Mouse (Mus musculus): Measurements from ENCODE around the gene Fam131c. TPM values are rescaled to one million over a fixed set of nuclear protein-coding genes. Genes with fewer than 3 reads are reported as not detected.

The Fam131c gene
- total RNA-seq, 2 experiments from 2014 or later: 2.8 to 3.1 TPM

GRCm38 (mm10) chr4:141429847-141430246, 61.8 kb downstream of the Fam131c start:
- DNase-seq (ENCODE audit: extremely low spot score in 1 of 2, low spot score in 1 of 2): peak in 1 of 2 experiments; percentile 30

GRCm38 (mm10) chr4:141430997-141431396, 63.0 kb downstream of the Fam131c start:
- DNase-seq (ENCODE audit: extremely low spot score in 1 of 2, low spot score in 1 of 2): peak; percentile 58 to 76

DNA sequence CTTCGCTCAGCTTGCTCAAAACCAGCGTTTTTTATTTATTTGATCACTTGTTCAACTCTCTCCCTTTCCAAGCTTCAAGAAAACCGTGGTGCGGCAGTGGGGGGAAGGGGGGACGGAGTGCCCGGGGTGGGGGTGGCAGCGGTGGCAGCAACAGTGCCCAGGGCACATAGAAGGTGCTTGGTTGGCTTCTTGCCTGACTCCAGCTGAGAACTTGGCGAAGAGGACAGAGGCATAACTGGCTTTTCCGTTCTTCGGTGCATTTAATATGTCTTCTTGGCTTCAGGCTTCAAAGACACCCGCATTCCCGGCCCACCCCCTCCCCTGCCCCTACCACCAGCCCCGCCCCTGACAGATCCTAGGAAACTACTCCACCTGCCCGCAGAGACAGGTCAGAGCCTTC, 64.6 kb downstream of the Fam131c start:
- no peak for DNase-seq (ENCODE audit: extremely low spot score in 1 of 2, low spot score in 1 of 2)

DNA sequence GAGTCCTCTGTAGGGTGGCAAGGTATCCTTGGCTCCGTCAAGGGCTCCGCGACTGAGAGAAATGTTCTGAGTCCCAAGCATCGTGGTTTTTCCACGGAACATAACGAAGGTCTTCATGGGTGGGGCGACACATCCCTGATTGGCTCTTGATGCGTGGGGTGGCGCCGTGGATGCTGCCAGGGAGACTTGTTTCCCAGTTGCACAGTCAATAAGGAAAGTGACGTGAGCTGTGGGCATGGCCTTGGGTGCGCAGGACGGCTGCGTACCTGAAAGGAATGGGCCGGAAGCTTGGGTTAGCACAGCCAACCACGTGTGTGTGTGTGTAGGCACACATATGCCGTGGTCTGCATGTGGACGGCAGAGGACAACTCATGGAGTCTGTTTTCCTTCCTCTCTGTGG, 65.2 kb downstream of the Fam131c start:
- DNase-seq (ENCODE audit: extremely low spot score in 1 of 2, low spot score in 1 of 2): no peak

Small RNA genes within 50 kb of the gene (microRNA-seq; reads per million reads assigned to microRNA genes)
- gene Gm25690: 0 reads per million in 2 experiments

Other genes starting within 250 kb of the Fam131c start
- 10 to 100 TPM; 51.7 to 58.6 TPM for gene Szrd1, start 228.4 kb upstream of the Fam131c start, total RNA-seq (2021)
- 10 to 100 TPM; 25.2 to 25.8 TPM for gene Fbxo42, start 220.3 kb upstream of the Fam131c start, total RNA-seq (2021)
- gene Rsg1, start 154.3 kb upstream of the Fam131c start, total RNA-seq (2021): 1 to 10 TPM; 2.7 to 4.0 TPM
- gene Arhgef19, start 128.7 kb upstream of the Fam131c start, total RNA-seq (2021): 10 to 100 TPM; 15.1 to 21.6 TPM
- gene Epha2, start 67.0 kb upstream of the Fam131c start, total RNA-seq (2021): 1 to 10 TPM in 1 of 2 experiments, under 1 TPM in 1; 0.99 to 1.4 TPM
- under 1 TPM in 1 of 2 experiments, not detected in 1; 0.23 TPM for gene Clcnka, start 30.5 kb downstream of the Fam131c start, total RNA-seq (2021)
- gene Clcnkb, start 47.8 kb downstream of the Fam131c start, total RNA-seq (2021): not detected
- not detected for gene Hspb7, start 52.6 kb downstream of the Fam131c start, total RNA-seq (2021)
- gene Srarp, start 67.9 kb downstream of the Fam131c start, total RNA-seq (2021): 1 to 10 TPM; 3.5 to 4.7 TPM
- gene Zbtb17, start 76.4 kb downstream of the Fam131c start, total RNA-seq (2021): 10 to 100 TPM; 32.2 to 33.6 TPM
- 10 to 100 TPM; 51.6 to 67.6 TPM for gene Spen, start 170.4 kb downstream of the Fam131c start, total RNA-seq (2021)
- 1 to 10 TPM; 1.3 to 1.5 TPM for gene Fblim1, start 237.9 kb downstream of the Fam131c start, total RNA-seq (2021)